Mouse (Mus musculus) forebrain, embryonic 13.5 days (tissue): ENCODE measurements at regions not wholly inside any gene's neighbourhood (a gene's known extent, or its start where the extent isn't known, plus 50 kb on each side); places are given as distances from the start of the nearest gene placed in this dataset.

Source experiments
- ATAC-seq: fragments of 200-750 bp; cut with Nextera tagmentation; 2 replicates; pipeline ENCODE4 v1.8.0; 2017
- H3K27ac ChIP-seq: fragments of 300-500 bp; sonication (generic); 2 replicates; pipeline ENCODE4 v1.5.1; 2015; ENCODE audit warnings: inconsistent platforms, mild to moderate bottlenecking, moderate library complexity
- H3K27me3 ChIP-seq: fragments of 300-500 bp; sonication (generic); 2 replicates; pipeline ENCODE4 v1.6.1; 2015; ENCODE audit warnings: mild to moderate bottlenecking, inconsistent platforms
- H3K36me3 ChIP-seq: fragments of 300-500 bp; sonication (generic); 2 replicates; pipeline ENCODE4 v1.6.1; 2015; ENCODE audit warnings: mild to moderate bottlenecking, inconsistent platforms; ENCODE audit not compliant: poor library complexity, severe bottlenecking
- H3K4me1 ChIP-seq: fragments of 300-500 bp; sonication (generic); 2 replicates; pipeline ENCODE4 v1.6.1; 2015; ENCODE audit warnings: inconsistent platforms
- H3K4me2 ChIP-seq: fragments of 300-500 bp; sonication (generic); 2 replicates; pipeline ENCODE4 v1.6.1; 2015; ENCODE audit warnings: inconsistent platforms, mild to moderate bottlenecking, moderate library complexity
- H3K4me3 ChIP-seq: fragments of 300-500 bp; sonication (generic); 2 replicates; pipeline ENCODE4 v1.5.1; 2015; ENCODE audit warnings: mild to moderate bottlenecking, inconsistent platforms
- H3K9ac ChIP-seq: fragments of 300-500 bp; sonication (generic); 2 replicates; pipeline ENCODE4 v1.6.1; 2015; ENCODE audit warnings: mild to moderate bottlenecking, inconsistent platforms
- H3K9me3 ChIP-seq: fragments of 300-500 bp; sonication (generic); replicated peaks from 2 replicates; pipeline ENCODE4 v1.6.1; 2016; ENCODE audit warnings: inconsistent platforms
- WGBS: fragments of 180-500 bp; shearing (Covaris S2); methylation state at CpG from one replicate; pipeline ENCODE4 v1.1.7; 2015; 5-methylcytosine and 5-hydroxymethylcytosine counted together

GRCm38 (mm10) chr6:111738983-111739382, 534.6 kb upstream of the Lmcd1 start:
- Histone ChIP-seq H3K4me1 (no peaks in the 10 kb centered on the region), H3K36me3 (no peaks in the 10 kb centered on the region), H3K4me3 (no peak overlapping the region), H3K27me3 (no peaks in the 10 kb centered on the region), H3K4me2 (no peak overlapping the region), H3K9ac (no peak overlapping the region), H3K9me3 (no peaks in the 10 kb centered on the region), H3K27ac (no peak overlapping the region)
- peak; percentile 75; the same call in 1 of the 2 replicates for ATAC-seq
- WGBS, result 85% methylated on average over 1 of the region's 1 CpGs

GRCm38 (mm10) chr6:111781710-111782481, 491.7 kb upstream of the Lmcd1 start:
- Histone ChIP-seq H3K36me3 (no peaks in the 10 kb centered on the region), H3K4me3 (no peak overlapping the region), H3K9ac (no peak overlapping the region), H3K4me1 (no peaks in the 10 kb centered on the region), H3K27ac (no peak overlapping the region), H3K4me2 (no peak overlapping the region), H3K27me3 (no peaks in the 10 kb centered on the region), H3K9me3 (no peaks in the 10 kb centered on the region)
- WGBS, result 74% methylated on average over 5 of the region's 5 CpGs
- no peak for ATAC-seq

GRCm38 (mm10) chr6:111808611-111809010, 464.9 kb upstream of the Lmcd1 start:
- Histone ChIP-seq H3K27ac (no peak overlapping the region), H3K36me3 (no peaks in the 10 kb centered on the region), H3K9ac (no peak overlapping the region), H3K4me2 (no peak overlapping the region), H3K27me3 (no peaks in the 10 kb centered on the region), H3K9me3 (peaks cover 5% of the 10 kb centered on the region; the same call in 1 of the 2 replicates), H3K4me1 (no peaks in the 10 kb centered on the region), H3K4me3 (no peak overlapping the region)
- ATAC-seq, result no peak

GRCm38 (mm10) chr6:111813982-111814603, 459.5 kb upstream of the Lmcd1 start:
- WGBS, result 78% methylated on average over 7 of the region's 7 CpGs
- no peaks in the 10 kb centered on the region for H3K36me3 ChIP-seq
- H3K4me3 ChIP-seq, result no peak overlapping the region
- no peak overlapping the region for H3K9ac ChIP-seq
- H3K27me3 ChIP-seq, result no peaks in the 10 kb centered on the region
- no peaks in the 10 kb centered on the region for H3K4me1 ChIP-seq
- no peak overlapping the region for H3K27ac ChIP-seq
- peak; percentile 72; the same call in 1 of the 2 replicates for ATAC-seq
- H3K4me2 ChIP-seq, result no peak overlapping the region
- peaks cover 5% of the 10 kb centered on the region; the same call in 1 of the 2 replicates for H3K9me3 ChIP-seq

GRCm38 (mm10) chr6:111815150-111815549, 458.4 kb upstream of the Lmcd1 start:
- Histone ChIP-seq H3K36me3 (no peaks in the 10 kb centered on the region), H3K27ac (no peak overlapping the region), H3K4me2 (no peak overlapping the region), H3K4me3 (no peak overlapping the region), H3K9me3 (peaks cover 5% of the 10 kb centered on the region; the same call in 1 of the 2 replicates), H3K27me3 (no peaks in the 10 kb centered on the region), H3K9ac (no peak overlapping the region), H3K4me1 (no peaks in the 10 kb centered on the region)
- no peak for ATAC-seq

- H3K36me3 ChIP-seq, result no peaks in the 10 kb centered on the region
- no peaks in the 10 kb centered on the region for H3K9me3 ChIP-seq
- no peaks in the 10 kb centered on the region for H3K27me3 ChIP-seq
- ATAC-seq, result no peak
- H3K4me3 ChIP-seq, result no peak overlapping the region
- no peaks in the 10 kb centered on the region for H3K4me1 ChIP-seq
- 69% methylated on average over 3 of the region's 3 CpGs for WGBS
- H3K27ac ChIP-seq, result no peak overlapping the region
- no peak overlapping the region for H3K9ac ChIP-seq
- no peak overlapping the region for H3K4me2 ChIP-seq
These were observed 453.3 kb upstream of the Lmcd1 start for GRCm38 (mm10) chr6:111820265-111820664.

GRCm38 (mm10) chr6:111844321-111844835, 429.2 kb upstream of the Lmcd1 start:
- Histone ChIP-seq H3K9ac (no peak overlapping the region), H3K4me2 (no peak overlapping the region), H3K9me3 (peaks cover 3% of the 10 kb centered on the region), H3K4me3 (no peak overlapping the region), H3K36me3 (no peaks in the 10 kb centered on the region), H3K4me1 (peaks cover 17% of the 10 kb centered on the region), H3K27ac (no peak overlapping the region; the same call in 1 of the 2 replicates), H3K27me3 (peaks cover 37% of the 10 kb centered on the region)
- 21% methylated on average over 6 of the region's 6 CpGs for WGBS
- peak; percentile 88 for ATAC-seq

GRCm38 (mm10) chr6:111866101-111866598, 407.4 kb upstream of the Lmcd1 start:
- H3K27me3 ChIP-seq, result no peaks in the 10 kb centered on the region
- no peaks in the 10 kb centered on the region for H3K9me3 ChIP-seq
- H3K4me1 ChIP-seq, result no peaks in the 10 kb centered on the region
- WGBS, result 59% methylated on average over 3 of the region's 3 CpGs
- H3K27ac ChIP-seq, result no peak overlapping the region
- peak; percentile 96 for ATAC-seq
- H3K4me2 ChIP-seq, result no peak overlapping the region
- H3K36me3 ChIP-seq, result no peaks in the 10 kb centered on the region
- no peak overlapping the region for H3K9ac ChIP-seq
- H3K4me3 ChIP-seq, result no peak overlapping the region

GRCm38 (mm10) chr6:111882557-111882956, 391.0 kb upstream of the Lmcd1 start:
- ATAC-seq, result no peak
- no peaks in the 10 kb centered on the region for H3K4me1 ChIP-seq
- no peak overlapping the region for H3K4me3 ChIP-seq
- H3K9ac ChIP-seq, result no peak overlapping the region
- WGBS, result 78% methylated on average over 1 of the region's 1 CpGs
- no peak overlapping the region for H3K27ac ChIP-seq
- H3K9me3 ChIP-seq, result no peaks in the 10 kb centered on the region
- no peaks in the 10 kb centered on the region for H3K27me3 ChIP-seq
- H3K4me2 ChIP-seq, result no peak overlapping the region
- no peaks in the 10 kb centered on the region for H3K36me3 ChIP-seq

GRCm38 (mm10) chr6:111883946-111884345, 389.6 kb upstream of the Lmcd1 start:
- ATAC-seq, result no peak
- no peaks in the 10 kb centered on the region for H3K4me1 ChIP-seq
- WGBS, result 55% methylated on average over 1 of the region's 1 CpGs
- H3K4me2 ChIP-seq, result no peak overlapping the region
- H3K27me3 ChIP-seq, result no peaks in the 10 kb centered on the region
- no peaks in the 10 kb centered on the region for H3K36me3 ChIP-seq
- H3K27ac ChIP-seq, result no peak overlapping the region
- H3K9me3 ChIP-seq, result no peaks in the 10 kb centered on the region
- H3K4me3 ChIP-seq, result no peak overlapping the region
- no peak overlapping the region for H3K9ac ChIP-seq

GRCm38 (mm10) chr6:111911997-111912396, 361.6 kb upstream of the Lmcd1 start:
- Histone ChIP-seq H3K4me2 (no peak overlapping the region), H3K9me3 (no peaks in the 10 kb centered on the region), H3K27ac (no peak overlapping the region), H3K27me3 (no peaks in the 10 kb centered on the region), H3K4me1 (no peaks in the 10 kb centered on the region), H3K36me3 (no peaks in the 10 kb centered on the region), H3K4me3 (no peak overlapping the region), H3K9ac (no peak overlapping the region)
- ATAC-seq, result no peak
- 57% methylated on average over 2 of the region's 2 CpGs for WGBS

GRCm38 (mm10) chr6:111913771-111914405, 359.7 kb upstream of the Lmcd1 start:
- H3K27ac ChIP-seq, result no peak overlapping the region
- ATAC-seq, result peak; percentile 86
- H3K4me1 ChIP-seq, result no peaks in the 10 kb centered on the region
- H3K36me3 ChIP-seq, result no peaks in the 10 kb centered on the region
- 67% methylated on average over 11 of the region's 11 CpGs for whole genome bisulfite sequencing
- H3K9me3 ChIP-seq, result no peaks in the 10 kb centered on the region
- no peak overlapping the region for H3K4me2 ChIP-seq
- no peaks in the 10 kb centered on the region for H3K27me3 ChIP-seq
- H3K9ac ChIP-seq, result no peak overlapping the region
- no peak overlapping the region for H3K4me3 ChIP-seq
